Mouse (Mus musculus) midbrain, embryonic 12.5 days (tissue): ENCODE data around the gene Uchl3. TPM values are rescaled to one million over a fixed set of nuclear protein-coding genes. Genes with fewer than 3 reads are reported as not detected.

Source experiments
- polyA plus RNA-seq: library from polyadenylated mRNA; unstranded; fragments of >200 nt; fragmentation: Nextera tagmentation; extraction: Ambion mirVana; gene quantifications from 2 replicates; pipeline ENCODE4 v1.2.1, GENCODE M21; 2016

The Uchl3 gene
- polyA plus RNA-seq, 1 experiment from 2014 or later = 154 TPM

Other genes starting within 250 kb of the Uchl3 start
- 7.2 and 8.5 TPM in 2 replicates for gene Tbc1d4, start 44.8 kb upstream of the Uchl3 start, polyA plus RNA-seq
- 99.5 and 115 TPM in 2 replicates for gene Commd6, start 13.3 kb upstream of the Uchl3 start, polyA plus RNA-seq
- 0.63 and 1.3 TPM in 2 replicates for gene Gm9922, start 75.8 kb downstream of the Uchl3 start, polyA plus RNA-seq
- gene Lmo7, start 76.0 kb downstream of the Uchl3 start, polyA plus RNA-seq = 2.2 and 4.3 TPM in 2 replicates